Mouse (Mus musculus) kidney, embryonic 16.5 days (tissue): ENCODE results near the gene Cep131. TPM values are rescaled to one million over a fixed set of nuclear protein-coding genes. Genes with fewer than 3 reads are reported as not detected.

ENCODE experiments used
- ATAC-seq: fragments of 200-750 bp; cut with Nextera tagmentation; 2 replicates; pipeline ENCODE4 v1.8.0; 2017; ENCODE audit warnings: moderate TSS enrichment; ENCODE audit not compliant: low FRiP score, low TSS enrichment
- H3K27ac ChIP-seq: fragments of 300-500 bp; sonication (generic); 2 replicates; pipeline ENCODE4 v1.5.1; 2014; ENCODE audit warnings: low read length
- H3K27me3 ChIP-seq: fragments of 300-500 bp; sonication (generic); 2 replicates; pipeline ENCODE4 v1.6.1; 2014; ENCODE audit warnings: low read length, control low read depth, mixed read lengths; ENCODE audit not compliant: insufficient read depth
- H3K36me3 ChIP-seq: fragments of 300-500 bp; sonication (generic); 2 replicates; pipeline ENCODE4 v1.6.1; 2014; ENCODE audit warnings: low read length, control low read depth, mixed read lengths; ENCODE audit not compliant: insufficient read depth
- H3K4me1 ChIP-seq: fragments of 300-500 bp; sonication (generic); 2 replicates; pipeline ENCODE4 v1.6.1; 2014; ENCODE audit warnings: low read length, control low read depth, mixed read lengths; ENCODE audit not compliant: insufficient read depth
- H3K4me2 ChIP-seq: fragments of 300-500 bp; sonication (generic); replicated peaks from 2 replicates; pipeline ENCODE4 v1.6.1; 2014; ENCODE audit warnings: low read depth, low read length
- H3K4me3 ChIP-seq: fragments of 300-500 bp; sonication (generic); 2 replicates; pipeline ENCODE4 v1.5.1; 2014; ENCODE audit warnings: mild to moderate bottlenecking, low read length
- H3K9ac ChIP-seq: fragments of 300-500 bp; sonication (generic); replicated peaks from 2 replicates; pipeline ENCODE4 v1.6.1; 2014; ENCODE audit warnings: low read length
- H3K9me3 ChIP-seq: fragments of 300-500 bp; sonication (generic); 2 replicates; pipeline ENCODE4 v1.6.1; 2016; ENCODE audit warnings: low read length, control low read depth
- WGBS: fragments of 180-500 bp; shearing (Covaris S2); extraction: QIAGEN DNeasy Blood & Tissue Kit; methylation state at CpG from one replicate; pipeline ENCODE4 v1.1.7; 2014; 5-methylcytosine and 5-hydroxymethylcytosine counted together
- polyA plus RNA-seq: library from polyadenylated mRNA; unstranded; fragments of >200 nt; fragmentation: Nextera tagmentation; extraction: Ambion mirVana; gene quantifications from 2 replicates; pipeline ENCODE4 v1.2.1, GENCODE M21; 2015

The Cep131 gene
- polyA plus RNA-seq, 1 experiment from 2014 or later = 26.6 TPM

GRCm38 (mm10) chr11:120063326-120063725 lies 23.3 kb downstream of the Cep131 start:
- 81% methylated on average over 5 of the region's 5 CpGs for WGBS
- Histone ChIP-seq H3K4me3 (no peak overlapping the region), H3K36me3 (peaks cover 5% of the 10 kb centered on the region; the same call in 1 of the 2 replicates), H3K4me2 (no peak overlapping the region), H3K9ac (no peak overlapping the region), H3K27ac (no peak overlapping the region), H3K9me3 (no peaks in the 10 kb centered on the region), H3K4me1 (no peaks in the 10 kb centered on the region; the same call in 1 of the 2 replicates), H3K27me3 (no peaks in the 10 kb centered on the region)
- no peak for ATAC-seq

- Histone ChIP-seq H3K27me3 (no peaks in the 10 kb centered on the region), H3K27ac (no peak overlapping the region), H3K4me1 (no peaks in the 10 kb centered on the region; the same call in 1 of the 2 replicates), H3K36me3 (0 out of 2 replicates have a peak, but pooled peaks cover 5% of the 10 kb centered on the region), H3K4me3 (no peak overlapping the region), H3K9me3 (no peaks in the 10 kb centered on the region), H3K4me2 (no peak overlapping the region), H3K9ac (no peak overlapping the region)
- 38% methylated on average over 8 of the region's 8 CpGs for WGBS
- no peak for ATAC-seq
These were observed 26.0 kb downstream of the Cep131 start for GRCm38 (mm10) chr11:120060634-120061033.

- H3K4me1 ChIP-seq = no peaks in the 10 kb centered on the region; the same call in 1 of the 2 replicates
- H3K9ac ChIP-seq = no peak overlapping the region
- H3K27ac ChIP-seq = no peak overlapping the region
- H3K4me3 ChIP-seq = no peak overlapping the region
- H3K9me3 ChIP-seq = no peaks in the 10 kb centered on the region
- H3K36me3 ChIP-seq = no peaks in the 10 kb centered on the region
- WGBS = 86% methylated on average over 12 of the region's 12 CpGs
- no peaks in the 10 kb centered on the region for H3K27me3 ChIP-seq
- H3K4me2 ChIP-seq = no peak overlapping the region
- ATAC-seq = no peak
These were observed 30.5 kb downstream of the Cep131 start for GRCm38 (mm10) chr11:120055953-120056732.

- Histone ChIP-seq H3K4me2 (no peak overlapping the region), H3K27ac (no peak overlapping the region), H3K9ac (no peak overlapping the region), H3K36me3 (no peaks in the 10 kb centered on the region), H3K4me3 (no peak overlapping the region), H3K27me3 (peaks cover 3% of the 10 kb centered on the region), H3K4me1 (no peaks in the 10 kb centered on the region), H3K9me3 (no peaks in the 10 kb centered on the region)
- 81% methylated on average over 4 of the region's 4 CpGs for WGBS
- no peak for ATAC-seq
These were observed 32.8 kb downstream of the Cep131 start for GRCm38 (mm10) chr11:120053846-120054245.

GRCm38 (mm10) chr11:120052274-120052673 lies 34.4 kb downstream of the Cep131 start:
- 56% methylated on average over 9 of the region's 9 CpGs for WGBS
- Histone ChIP-seq H3K9me3 (no peaks in the 10 kb centered on the region), H3K36me3 (no peaks in the 10 kb centered on the region), H3K4me2 (no peak overlapping the region), H3K27me3 (peaks cover 16% of the 10 kb centered on the region), H3K27ac (no peak overlapping the region), H3K4me1 (peaks cover 12% of the 10 kb centered on the region), H3K9ac (no peak overlapping the region), H3K4me3 (no peak overlapping the region)
- no peak for ATAC-seq

- Histone ChIP-seq H3K4me2 (no peak overlapping the region), H3K4me1 (peaks cover 20% of the 10 kb centered on the region), H3K27ac (no peak overlapping the region), H3K9me3 (no peaks in the 10 kb centered on the region), H3K4me3 (no peak overlapping the region), H3K9ac (no peak overlapping the region), H3K27me3 (peaks cover 20% of the 10 kb centered on the region), H3K36me3 (no peaks in the 10 kb centered on the region)
- 50% methylated on average over 14 of the region's 14 CpGs for WGBS
- ATAC-seq = no peak
These were observed 35.4 kb downstream of the Cep131 start for GRCm38 (mm10) chr11:120051124-120051811.

GRCm38 (mm10) chr11:120049067-120049466 lies 37.6 kb downstream of the Cep131 start:
- H3K9ac ChIP-seq = no peak overlapping the region
- no peaks in the 10 kb centered on the region for H3K36me3 ChIP-seq
- no peak overlapping the region for H3K27ac ChIP-seq
- no peak overlapping the region for H3K4me3 ChIP-seq
- no peak overlapping the region for H3K4me2 ChIP-seq
- H3K4me1 ChIP-seq = peaks cover 32% of the 10 kb centered on the region
- no peak for ATAC-seq
- WGBS = 78% methylated on average over 8 of the region's 8 CpGs
- H3K27me3 ChIP-seq = peaks cover 23% of the 10 kb centered on the region
- H3K9me3 ChIP-seq = no peaks in the 10 kb centered on the region

- no peak for ATAC-seq
- 10% methylated on average over 23 of the region's 23 CpGs for WGBS
- Histone ChIP-seq H3K27me3 (peaks cover 23% of the 10 kb centered on the region), H3K4me2 (peak overlapping the region; percentile 94), H3K9me3 (no peaks in the 10 kb centered on the region), H3K9ac (no peak overlapping the region), H3K27ac (no peak overlapping the region), H3K36me3 (no peaks in the 10 kb centered on the region), H3K4me1 (peaks cover 32% of the 10 kb centered on the region), H3K4me3 (peak overlapping the region; percentile 0; the same call in 1 of the 2 replicates)
These were observed 38.4 kb downstream of the Cep131 start for GRCm38 (mm10) chr11:120048252-120048556.

- Histone ChIP-seq H3K4me1 (peaks cover 32% of the 10 kb centered on the region), H3K4me2 (peak overlapping the region; percentile 94), H3K4me3 (peak overlapping the region; percentile 58), H3K36me3 (no peaks in the 10 kb centered on the region), H3K27me3 (peaks cover 23% of the 10 kb centered on the region), H3K27ac (no peak overlapping the region), H3K9ac (peak overlapping the region; percentile 71), H3K9me3 (no peaks in the 10 kb centered on the region)
- 14% methylated on average over 23 of the region's 23 CpGs for WGBS
- ATAC-seq = 0 out of 2 replicates have a peak, but pooled peaks have one; percentile 16
These were observed 38.9 kb downstream of the Cep131 start for GRCm38 (mm10) chr11:120047531-120048251.
